Mouse (Mus musculus) kidney, postnatal 10 days (tissue): ENCODE measurements around the gene Idua.
A peak's percentile ranks its signal among the peaks of the same experiment; 100 is the strongest.
"Not testable (repeated sequence)": the region's sequence is repeated elsewhere in the genome, so short reads cannot be mapped to it uniquely, and the experiment has no call there.

ENCODE experiments used
- DNase-seq: peaks from one replicate; pipeline ENCODE4 v3.0.0; 2021; ENCODE audit warnings: mixed read lengths

Idua gene

GRCm38 (mm10) chr5:108659698-108660631 is at the start of gene Idua:
Idua (plus strand) TSS chr5:108660331.
- no peak for DNase-seq

- no peak for DNase-seq
Observed at GRCm38 (mm10) chr5:108610426-108610825, 49.7 kb upstream of the Idua start.

- no peak for DNase-seq
Observed at GRCm38 (mm10) chr5:108621870-108622269, 38.3 kb upstream of the Idua start.

GRCm38 (mm10) chr5:108626050-108626660 is 34.0 kb upstream of the Idua start:
- no peak for DNase-seq

- no peak for DNase-seq
Observed at GRCm38 (mm10) chr5:108628891-108629633, 31.1 kb upstream of the Idua start.

- DNase-seq = peak; percentile 96
Observed at GRCm38 (mm10) chr5:108629634-108630483, 30.3 kb upstream of the Idua start, which contains the start of the genes Gak and Tmem175. Gak (minus strand) TSS chr5:108629755. Tmem175 (plus strand) TSS chr5:108629770.

GRCm38 (mm10) chr5:108633676-108634075 is 26.5 kb upstream of the Idua start:
- DNase-seq = no peak

GRCm38 (mm10) chr5:108634088-108634487 is 26.0 kb upstream of the Idua start:
- not testable (repeated sequence) for DNase-seq

GRCm38 (mm10) chr5:108636172-108636571 is 24.0 kb upstream of the Idua start:
- no peak for DNase-seq

- DNase-seq = no peak
Observed at GRCm38 (mm10) chr5:108643674-108644073, 16.5 kb upstream of the Idua start.

- no peak for DNase-seq
Observed at GRCm38 (mm10) chr5:108645651-108646342, 14.3 kb upstream of the Idua start.

- DNase-seq = no peak
Observed at GRCm38 (mm10) chr5:108646343-108646660, 13.8 kb upstream of the Idua start.

- DNase-seq = no peak
Observed at GRCm38 (mm10) chr5:108647311-108647710, 12.8 kb upstream of the Idua start.

- DNase-seq = no peak
Observed at GRCm38 (mm10) chr5:108647820-108648465, 12.2 kb upstream of the Idua start.

GRCm38 (mm10) chr5:108648937-108649576 is 11.1 kb upstream of the Idua start:
- DNase-seq = no peak

- DNase-seq = no peak
Observed at GRCm38 (mm10) chr5:108650341-108650740, 9.8 kb upstream of the Idua start.

- DNase-seq = no peak
Observed at GRCm38 (mm10) chr5:108651136-108651720, 8.9 kb upstream of the Idua start.

GRCm38 (mm10) chr5:108651823-108652222 is 8.3 kb upstream of the Idua start:
- peak; percentile 75 for DNase-seq

- no peak for DNase-seq
Observed at GRCm38 (mm10) chr5:108653341-108653740, 6.8 kb upstream of the Idua start.

GRCm38 (mm10) chr5:108654444-108654990 is 5.6 kb upstream of the Idua start:
- DNase-seq = no peak
